Mouse (Mus musculus): ENCODE results near the gene Hoxc9.

- TF ChIP-seq POLR2A (IDR thresholded peaks at IDR 0.05; ENCODE audit: borderline replicate concordance, extremely low read depth, insufficient read depth, insufficient read length, poor library complexity, severe bottlenecking) (no peak), CTCF (IDR thresholded peaks at IDR 0.05; ENCODE audit: borderline replicate concordance, extremely low read depth, insufficient read depth, insufficient read length) (no peak)
Measured at GRCm38 (mm10) chr15:102980352-102980751, 4.1 kb downstream of the Hoxc9 start.

Measured in brain, embryonic 14.5 days (tissue).